Mouse (Mus musculus) left cerebral cortex, adult 2 months (tissue): ENCODE results near the gene Acox3. TPM values are rescaled to one million over a fixed set of nuclear protein-coding genes. Genes with fewer than 3 reads are reported as not detected.
A peak's percentile ranks its signal among the peaks of the same experiment; 100 is the strongest.
"Not testable (repeated sequence)": the region's sequence is repeated elsewhere in the genome, so short reads cannot be mapped to it uniquely, and the experiment has no call there.

Experiments
- DNase-seq, 2 experiments: peaks; one replicate each; pipeline ENCODE4 v3.0.0; 2021 to 2022; ENCODE audit warnings: low spot score in 2 of 2, mixed read lengths in 1 of 2; ENCODE audit errors: extremely low spot score in 1 of 2
- H3K27ac ChIP-seq: fragments of 200-600 bp; 2 replicates; pipeline ENCODE4 v1.8.1; 2022
- H3K4me3 ChIP-seq: fragments of 200-600 bp; 2 replicates; pipeline ENCODE4 v1.8.1; 2022
- CTCF ChIP-seq: fragments of 200-600 bp; IDR thresholded peaks from 2 replicates; pipeline ENCODE4 v1.8.1; 2022; ENCODE audit warnings: antibody characterized with exemption, mild to moderate bottlenecking, moderate library complexity
- intact Hi-C: fragments of 180-260 bp; cut with DNase I; formaldehyde crosslinking; loops from one replicate; pipeline ENCODE4 v1.15.1; 2025
- total RNA-seq, 2 experiments: library from RNA; stranded (reverse); gene quantifications; 2 replicates each; pipeline ENCODE4 v1.2.3; 2021

The Acox3 gene
- total RNA-seq, 2 experiments from 2014 or later: 31.6 to 32.0 TPM

DNA sequence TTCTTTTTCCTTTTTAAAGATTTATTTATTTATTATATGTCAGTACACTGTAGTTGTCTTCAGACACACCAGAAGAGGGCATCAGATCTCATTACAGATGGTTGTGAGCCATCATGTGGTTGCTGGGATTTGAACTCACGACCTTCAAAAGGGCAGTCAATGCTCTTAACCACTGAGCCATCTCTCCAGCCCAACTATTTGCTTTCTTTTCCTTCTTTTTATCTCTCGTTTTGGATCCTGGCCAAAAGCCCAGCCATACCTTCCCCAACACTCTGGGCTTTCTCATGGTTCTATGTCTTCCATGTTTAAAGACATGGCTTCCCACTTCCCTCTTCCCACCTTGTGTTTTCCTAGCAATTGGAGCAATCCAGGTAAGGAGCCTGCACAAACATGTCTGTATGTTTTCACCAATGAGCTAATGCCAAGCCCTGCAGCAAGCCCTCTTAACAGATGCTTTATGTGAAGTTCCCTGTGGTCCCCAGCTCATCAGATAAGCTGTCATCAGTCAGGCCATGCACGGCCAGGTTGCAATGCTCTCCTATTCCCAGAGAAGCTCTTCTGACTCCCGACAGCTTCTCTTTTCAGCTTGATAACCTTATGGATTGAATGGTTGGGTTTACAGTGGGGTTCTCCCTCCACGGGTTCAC, 3.5 kb upstream of the Acox3 start:
- H3K27ac ChIP-seq: no peak overlapping the region
- no peak for DNase-seq
- H3K4me3 ChIP-seq: no peak overlapping the region
- intact Hi-C loops: no loop called here
- TF ChIP-seq CTCF: no peak

DNA sequence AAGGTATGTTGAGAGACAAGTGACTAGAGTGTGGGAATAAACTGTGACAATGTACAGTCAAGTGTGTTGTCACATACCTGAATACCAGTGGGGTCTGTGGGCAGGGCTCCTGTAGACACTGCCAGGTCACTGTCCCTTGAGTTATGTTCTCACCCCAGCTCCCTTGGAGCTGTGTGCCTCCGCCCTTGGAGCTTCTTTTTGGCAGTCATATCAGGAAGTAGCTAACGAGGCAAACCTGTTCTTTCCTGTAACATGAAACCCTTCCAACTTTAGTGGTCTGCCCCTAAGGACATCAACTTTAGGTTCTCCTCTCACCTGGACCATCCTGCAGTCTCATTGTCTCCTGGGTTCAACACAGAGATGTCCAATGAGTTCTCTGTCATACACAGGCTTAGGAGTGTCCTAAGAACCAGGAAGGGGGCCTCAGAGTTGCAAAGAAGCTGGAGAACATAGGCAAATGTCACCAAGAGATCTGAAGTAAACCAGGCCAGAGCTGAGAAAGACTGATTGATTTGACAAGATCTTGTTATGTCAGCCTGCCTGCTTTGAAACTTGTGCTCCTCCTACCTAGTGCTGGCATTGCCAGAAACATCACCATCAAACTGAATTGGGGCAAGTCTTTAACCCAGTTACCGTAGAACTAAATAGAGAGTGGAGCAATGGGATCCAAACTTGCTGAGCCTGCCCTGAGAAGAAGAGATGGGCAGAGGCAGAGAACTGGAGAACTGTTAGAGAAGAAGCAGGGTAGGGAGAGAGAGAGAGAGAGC, 2.5 kb upstream of the Acox3 start:
- Histone ChIP-seq H3K4me3 (no peak overlapping the region), H3K27ac (no peak overlapping the region)
- intact Hi-C loops: loop anchor here (10.0 kb wide), 1 partner anchor 394 kb away; no protein-coding TSS in a partner anchor
- no peak for TF ChIP-seq CTCF
- no peak for DNase-seq

- H3K4me3 ChIP-seq: peak overlapping the region; percentile 62
- no peak for DNase-seq
- no peak for TF ChIP-seq CTCF
- peak overlapping the region; percentile 44 for H3K27ac ChIP-seq
- intact Hi-C loops: loop anchor here (10.0 kb wide), 1 partner anchor 391 kb away; no protein-coding TSS in a partner anchor
These were observed 462 bp downstream of the Acox3 start for GRCm38 (mm10) chr5:35583221-35583783.

DNA sequence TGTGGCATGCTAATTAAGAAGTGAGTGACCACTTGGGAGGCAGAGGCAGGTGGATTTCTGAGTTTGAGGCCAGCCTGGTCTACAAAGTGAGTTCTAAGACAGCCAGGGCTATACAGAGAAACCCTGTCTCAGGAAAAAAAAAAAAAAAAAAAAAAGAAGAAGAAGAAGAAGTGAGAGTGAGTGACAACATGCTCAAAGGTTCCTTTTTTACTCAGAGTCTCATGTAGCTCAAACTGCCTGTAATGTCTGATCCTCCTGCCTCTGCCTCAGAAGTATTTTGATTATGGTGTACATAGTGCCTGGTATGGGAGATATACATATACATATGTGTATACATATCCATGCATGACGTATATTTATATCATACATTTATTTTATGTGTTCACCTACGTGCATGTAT, 1.4 kb downstream of the Acox3 start:
- not testable (repeated sequence) for H3K27ac ChIP-seq, DNase-seq, H3K4me3 ChIP-seq
- intact Hi-C loops: loop anchor here (10.0 kb wide), 1 partner anchor 391 kb away; no protein-coding TSS in a partner anchor

- intact Hi-C loops: no loop called here
These were observed 8.7 kb downstream of the Acox3 start for GRCm38 (mm10) chr5:35591497-35591896.

GRCm38 (mm10) chr5:35592081-35592736, 9.4 kb downstream of the Acox3 start:
- TF ChIP-seq CTCF: peak; percentile 25; the same call in 1 of the 2 replicates
- intact Hi-C loops: no loop called here
- no peak for DNase-seq
- H3K27ac ChIP-seq: no peak overlapping the region
- H3K4me3 ChIP-seq: no peak overlapping the region

More at GRCm38 (mm10) chr5:35591497-35591896, 8.7 kb downstream of the Acox3 start:
- no peak overlapping the region for H3K27ac ChIP-seq
- no peak for TF ChIP-seq CTCF
- no peak for DNase-seq
- no peak overlapping the region for H3K4me3 ChIP-seq

DNA sequence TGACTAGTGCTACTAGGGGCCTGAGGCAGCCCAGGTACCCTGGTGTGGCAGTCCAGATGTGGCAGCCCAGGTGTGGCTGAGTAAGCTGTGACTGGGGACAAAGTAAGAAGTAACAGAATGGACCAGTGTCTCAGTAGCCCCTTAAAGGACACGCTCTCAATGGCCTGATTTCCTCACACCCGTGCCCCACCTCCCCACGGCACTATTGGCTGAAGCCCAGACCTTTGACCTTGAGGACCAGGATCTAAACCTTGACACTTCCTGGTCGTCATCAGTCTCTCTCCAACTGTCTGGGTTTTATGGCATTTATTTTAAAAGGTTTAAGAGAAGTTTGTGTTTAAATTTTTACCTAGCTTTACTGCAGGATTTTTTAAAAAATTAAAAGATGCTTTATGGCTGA, 10.0 kb downstream of the Acox3 start:
- no peak for DNase-seq
- TF ChIP-seq CTCF: no peak
- Histone ChIP-seq H3K27ac (no peak overlapping the region), H3K4me3 (no peak overlapping the region)
- intact Hi-C loops: no loop called here

DNA sequence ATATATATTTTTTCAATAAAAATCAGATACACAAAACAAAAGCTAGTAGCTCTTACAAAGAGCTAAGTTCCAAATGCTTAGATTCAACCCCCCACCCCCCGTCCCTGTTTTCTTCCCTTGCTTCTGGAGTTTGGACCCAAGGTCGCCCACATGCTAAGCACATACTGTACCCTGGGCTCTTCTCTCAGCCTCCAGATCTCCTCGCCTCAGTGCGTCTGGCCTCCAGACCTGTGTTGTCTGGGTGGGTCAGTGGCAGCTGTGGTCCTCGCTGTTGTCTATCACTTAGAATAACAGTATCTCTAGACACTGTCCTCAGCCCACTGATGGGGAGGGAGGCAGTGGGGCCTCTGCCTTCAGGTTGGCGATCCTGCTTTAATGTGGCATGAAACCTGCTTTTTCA, 10.4 kb downstream of the Acox3 start:
- Histone ChIP-seq H3K27ac (no peak overlapping the region), H3K4me3 (no peak overlapping the region)
- no peak for DNase-seq
- intact Hi-C loops: no loop called here
- TF ChIP-seq CTCF: no peak

DNA sequence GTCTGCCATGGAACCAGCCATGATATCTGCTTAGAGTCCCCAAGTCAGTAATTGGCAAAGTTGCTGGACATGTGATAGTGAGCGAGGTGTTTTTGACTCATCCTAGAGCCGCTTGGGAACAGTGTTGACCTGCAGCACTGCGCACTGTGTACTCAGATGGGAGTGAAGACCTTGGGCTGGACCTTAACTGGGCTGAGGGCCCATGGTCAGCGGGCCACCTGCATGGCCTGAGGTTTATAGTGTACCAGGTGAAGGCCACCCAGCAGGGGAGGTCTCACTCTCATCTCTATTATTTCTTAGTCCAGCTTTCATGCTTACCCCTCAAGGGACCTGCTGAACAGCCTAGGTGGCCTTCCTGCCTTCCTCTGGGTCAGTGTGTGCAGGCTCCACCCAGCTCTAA, 11.9 kb downstream of the Acox3 start:
- H3K27ac ChIP-seq: no peak overlapping the region
- no peak for DNase-seq
- intact Hi-C loops: loop anchor here (1.0 to 5.0 kb wide), 4 partner anchors 87 to 263 kb away; no protein-coding TSS in a partner anchor
- no peak for TF ChIP-seq CTCF
- H3K4me3 ChIP-seq: no peak overlapping the region

- Histone ChIP-seq H3K4me3 (no peak overlapping the region), H3K27ac (no peak overlapping the region)
- DNase-seq: peak; percentile 67 to 75
- TF ChIP-seq CTCF: peak; percentile 100
- intact Hi-C loops: loop anchor here (1.0 to 5.0 kb wide), 4 partner anchors 86 to 262 kb away; no protein-coding TSS in a partner anchor
These were observed 12.9 kb downstream of the Acox3 start for GRCm38 (mm10) chr5:35595706-35596105.
